Mouse (Mus musculus) left cerebral cortex, adult 18-20 months (tissue): ENCODE results near the gene Rnf123. TPM values are rescaled to one million over a fixed set of nuclear protein-coding genes. Genes with fewer than 3 reads are reported as not detected.
"Not testable (repeated sequence)": the region's sequence is repeated elsewhere in the genome, so short reads cannot be mapped to it uniquely, and the experiment has no call there.

Experiments
- DNase-seq, 2 experiments: peaks; one replicate each; pipeline ENCODE4 v3.0.0; 2021 to 2022; ENCODE audit warnings: low spot score in 2 of 2, mixed read lengths in 1 of 2
- microRNA-seq, 2 experiments: library from miRNA; unstranded; fragments of <30 nt; microRNA quantifications; one replicate each; pipeline ENCODE4 v1.2.0; 2021
- total RNA-seq, 2 experiments: library from RNA; stranded (reverse); gene quantifications; 2 replicates each; pipeline ENCODE4 v1.2.3; 2021

Rnf123 gene
- total RNA-seq, 2 experiments from 2014 or later: 83.8 to 86.7 TPM

- DNase-seq: no peak
These were observed 36.6 kb downstream of the Rnf123 start for GRCm38 (mm10) chr9:108046582-108046981.

GRCm38 (mm10) chr9:108044751-108045492 is 38.2 kb downstream of the Rnf123 start:
- no peak for DNase-seq

GRCm38 (mm10) chr9:108035331-108036156 is 47.6 kb downstream of the Rnf123 start:
- DNase-seq: no peak

GRCm38 (mm10) chr9:108032126-108032525 is 51.0 kb downstream of the Rnf123 start:
- DNase-seq: no peak

GRCm38 (mm10) chr9:108027867-108028266 is 55.3 kb downstream of the Rnf123 start:
- no peak for DNase-seq

GRCm38 (mm10) chr9:108026584-108026983 is 56.6 kb downstream of the Rnf123 start:
- DNase-seq: no peak

DNA sequence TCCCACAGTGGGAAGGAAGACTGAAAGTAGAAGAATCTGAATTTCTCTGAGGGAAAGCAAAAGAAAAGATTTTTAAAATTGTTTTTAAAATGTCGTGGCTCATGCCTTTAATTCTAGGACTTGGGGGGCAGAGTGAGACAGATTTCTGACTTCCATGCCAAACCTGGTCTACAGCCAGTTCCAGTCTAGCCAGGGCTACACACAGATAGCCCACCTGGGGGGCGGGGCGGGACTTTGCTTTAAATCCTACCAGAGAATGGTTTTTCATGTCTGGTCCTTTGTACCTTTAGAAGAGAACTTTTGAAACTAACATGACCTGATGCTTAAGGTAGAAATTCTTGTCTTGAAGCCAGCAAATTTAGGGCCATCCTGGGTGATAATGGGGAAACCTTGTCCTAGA is 59.9 kb downstream of the Rnf123 start:
- DNase-seq: no peak

GRCm38 (mm10) chr9:108020741-108021140 is 62.4 kb downstream of the Rnf123 start:
- DNase-seq: no peak

GRCm38 (mm10) chr9:108017127-108017526 is 66.0 kb downstream of the Rnf123 start:
- DNase-seq: peak; percentile 45 to 51

DNA sequence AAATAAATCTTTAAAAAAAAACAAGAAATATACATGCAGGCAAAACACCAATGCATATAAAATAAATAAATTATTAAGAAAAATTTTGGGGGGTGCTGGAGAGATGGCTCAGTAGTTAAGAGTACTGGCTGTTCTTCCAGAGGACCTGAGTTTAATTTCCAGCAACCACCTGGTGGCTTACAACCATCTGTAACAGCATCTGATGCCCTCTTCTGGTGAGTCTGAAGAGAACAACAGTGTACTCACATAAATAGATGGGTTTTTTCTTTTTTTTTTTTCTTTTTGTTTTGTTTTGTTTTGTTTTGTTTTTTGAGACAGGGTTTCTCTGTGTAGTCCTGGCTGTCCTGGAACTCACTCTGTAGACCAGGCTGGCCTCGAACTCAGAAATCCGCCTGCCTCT is 69.6 kb downstream of the Rnf123 start:
- DNase-seq: not testable (repeated sequence)

DNA sequence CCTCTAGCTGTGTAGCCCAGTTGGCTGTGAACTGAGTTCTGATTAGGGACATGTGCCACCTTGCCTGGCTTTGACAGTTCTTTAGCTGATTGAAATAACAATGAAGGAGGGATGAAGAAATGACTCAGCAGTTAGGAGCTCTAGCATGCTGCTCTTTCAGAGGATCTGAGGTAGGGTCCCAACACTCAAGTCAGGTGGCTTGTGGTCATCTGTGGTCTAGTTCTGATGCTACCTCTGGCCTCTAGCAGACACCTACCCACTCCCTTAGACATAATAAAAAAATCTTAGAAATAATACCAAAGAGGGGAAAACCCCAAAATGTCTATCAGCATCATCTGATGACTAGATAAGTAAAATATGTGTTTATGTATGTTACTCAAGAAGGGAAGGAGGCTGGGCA is 72.8 kb downstream of the Rnf123 start:
- DNase-seq: no peak

DNA sequence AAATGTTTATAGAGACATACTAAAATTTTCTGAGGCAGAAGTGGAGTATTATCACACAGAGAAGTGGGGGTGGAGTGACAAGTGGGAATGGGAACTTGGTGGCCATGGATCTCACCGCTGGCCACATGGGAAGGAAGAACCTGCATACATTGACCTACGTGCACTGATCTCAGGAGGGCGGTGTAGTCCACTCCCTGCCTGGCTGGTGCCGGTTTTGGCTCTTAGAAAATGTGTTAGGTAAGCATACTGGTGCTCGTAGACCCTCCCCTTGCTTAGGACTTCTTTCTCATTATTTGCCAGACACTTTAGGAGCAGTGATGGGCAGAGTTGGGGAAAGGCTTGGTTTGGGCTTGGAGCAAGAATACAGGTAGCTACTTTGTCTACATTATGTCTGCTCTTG is 75.1 kb downstream of the Rnf123 start:
- no peak for DNase-seq

GRCm38 (mm10) chr9:108003531-108003890 is 79.6 kb downstream of the Rnf123 start:
- DNase-seq: no peak

DNA sequence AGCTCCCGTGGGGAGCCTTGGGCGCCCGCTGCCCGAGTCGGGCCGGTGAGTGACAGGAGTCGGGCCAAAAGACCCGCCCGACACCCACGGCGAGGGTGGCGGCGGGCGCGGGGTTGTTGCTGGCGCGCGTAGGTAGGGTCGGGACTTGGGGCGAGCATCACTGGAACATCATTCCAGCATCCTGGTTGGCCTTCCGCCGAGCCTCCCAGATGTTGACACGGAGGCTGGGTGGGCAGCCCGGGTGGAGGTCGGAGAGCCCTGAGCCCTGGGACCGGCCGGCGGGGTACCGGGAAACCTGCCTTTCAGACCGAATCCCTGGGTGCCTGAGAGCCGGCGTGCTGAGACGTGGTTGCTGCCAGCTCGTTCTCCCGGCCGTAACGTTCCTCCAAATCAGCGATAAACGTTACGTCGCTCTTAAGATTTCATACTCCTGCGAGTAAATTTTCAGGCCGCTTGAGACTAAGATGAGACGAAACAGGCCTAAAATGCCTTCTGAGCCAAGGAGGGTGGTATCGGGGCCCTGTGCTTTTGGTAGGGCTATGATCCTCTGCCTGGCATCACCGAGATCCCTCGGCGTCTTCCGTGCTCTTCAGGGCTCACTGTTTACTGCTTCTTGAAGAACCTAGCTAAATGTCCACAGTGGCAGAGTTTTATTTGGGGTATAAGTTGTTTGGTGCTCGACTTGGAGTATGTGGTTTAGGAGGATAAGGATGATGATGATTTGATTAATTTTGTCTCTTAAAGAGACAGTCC is 80.2 kb downstream of the Rnf123 start:
- DNase-seq: peak in 1 of 2 experiments; percentile 34

DNA sequence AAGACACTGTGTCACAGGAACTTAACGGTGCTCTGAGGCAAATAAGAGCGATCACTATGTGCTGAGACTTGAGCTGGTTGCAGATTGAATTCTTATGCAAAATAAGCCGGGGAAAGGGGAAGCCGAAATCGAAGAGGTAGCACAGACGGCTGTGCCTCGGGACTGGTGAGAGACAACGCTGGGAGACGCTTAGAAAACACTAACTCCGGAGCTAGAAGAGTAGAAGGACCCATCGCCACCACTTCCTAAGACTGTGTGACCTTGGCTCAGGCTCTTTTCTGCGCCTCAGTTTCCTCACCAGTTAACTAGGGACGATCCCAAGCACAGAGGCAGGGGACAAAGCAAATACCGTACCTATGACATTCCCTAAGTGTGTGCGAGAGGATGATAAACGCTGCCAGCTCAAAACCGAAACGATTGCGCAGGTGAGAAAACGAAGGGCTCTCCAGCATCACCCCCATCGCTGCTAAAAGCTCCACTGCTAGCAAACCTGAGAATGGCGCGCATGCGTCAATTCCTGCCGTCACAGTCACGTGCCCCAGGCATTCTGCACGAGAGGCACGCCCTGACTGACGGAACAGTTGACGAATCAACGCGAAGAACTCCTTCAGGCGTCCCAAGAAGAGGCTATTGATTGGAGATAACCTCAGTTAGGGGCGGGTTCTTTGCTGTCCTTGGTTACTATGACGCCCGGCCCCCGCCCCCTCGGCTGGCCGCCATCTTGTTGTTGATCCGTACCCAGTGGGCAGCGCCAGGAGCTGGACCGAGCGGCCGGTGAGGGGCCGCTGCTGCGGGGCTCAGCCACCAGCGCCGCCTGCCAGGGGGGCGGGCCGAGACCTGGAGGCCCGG is 81.0 kb downstream of the Rnf123 start, which contains the start of gene Ip6k1:
Gene Ip6k1, plus strand, starts transcription at position 580 of the 849 bp plus-strand sequence.
- peak; percentile 100 for DNase-seq

Small RNAs within 50 kb of the gene (microRNA-seq; reads per million reads assigned to microRNA genes)
- gene Gm47303 (0 reads per million in 2 experiments), gene Mir7088 (0 reads per million in 2 experiments)

Other genes starting within 250 kb of the Rnf123 start
- 10 to 100 TPM; 54.0 to 57.3 TPM for gene Rbm6, start 210.1 kb downstream of the Rnf123 start, total RNA-seq
- 10 to 100 TPM; 27.1 to 28.1 TPM for gene Mon1a, start 195.2 kb downstream of the Rnf123 start, total RNA-seq
- gene Mst1r, start 176.5 kb downstream of the Rnf123 start, total RNA-seq: 1 to 10 TPM in 1 of 2 experiments, under 1 TPM in 1; 0.89 to 1.2 TPM
- gene Actl11, start 154.9 kb downstream of the Rnf123 start, total RNA-seq: not detected
- 100 to 1,000 TPM; 322 to 377 TPM for gene Camkv, start 147.7 kb downstream of the Rnf123 start, total RNA-seq
- 1 to 10 TPM; 7.5 to 9.1 TPM for gene Traip, start 133.2 kb downstream of the Rnf123 start, total RNA-seq
- 1 to 10 TPM; 4.3 to 5.0 TPM for gene Uba7, start 107.8 kb downstream of the Rnf123 start, total RNA-seq
- under 1 TPM in 1 of 2 experiments, not detected in 1; 0.40 TPM for gene Gm20661, start 100.3 kb downstream of the Rnf123 start, total RNA-seq
- 1 to 10 TPM; 4.0 to 4.5 TPM for gene Inka1, start 97.5 kb downstream of the Rnf123 start, total RNA-seq
- gene Cdhr4, start 90.8 kb downstream of the Rnf123 start, total RNA-seq: 1 to 10 TPM in 1 of 2 experiments, under 1 TPM in 1; 0.68 to 2.1 TPM
- gene Gm20662, start 87.0 kb downstream of the Rnf123 start, total RNA-seq: 1 to 10 TPM; 6.1 to 9.5 TPM
- gene Ip6k1, start 80.8 kb downstream of the Rnf123 start, total RNA-seq: 100 to 1,000 TPM; 199 to 224 TPM
- gene Gmppb, start 34.1 kb downstream of the Rnf123 start, total RNA-seq: 10 to 100 TPM; 18.1 to 20.2 TPM
- gene Amigo3, start 30.2 kb downstream of the Rnf123 start, total RNA-seq: 1 to 10 TPM; 1.2 to 1.7 TPM
- gene Mst1, start 2.9 kb downstream of the Rnf123 start, total RNA-seq: not detected
- gene Apeh, start 11.3 kb upstream of the Rnf123 start, total RNA-seq: 10 to 100 TPM; 29.2 to 32.2 TPM
- 100 to 1,000 TPM; 243 to 246 TPM for gene Bsn, start 107.0 kb upstream of the Rnf123 start, total RNA-seq
- 10 to 100 TPM; 79.2 to 85.8 TPM for gene Dag1, start 180.6 kb upstream of the Rnf123 start, total RNA-seq
- gene Nicn1, start 207.1 kb upstream of the Rnf123 start, total RNA-seq: 100 to 1,000 TPM; 140 to 145 TPM
- 10 to 100 TPM; 29.8 to 32.8 TPM for gene Amt, start 213.5 kb upstream of the Rnf123 start, total RNA-seq
- gene Rhoa, start 222.8 kb upstream of the Rnf123 start, total RNA-seq: 100 to 1,000 TPM; 159 to 170 TPM
- gene Tcta, start 222.8 kb upstream of the Rnf123 start, total RNA-seq: 10 to 100 TPM; 30.3 to 32.0 TPM